Mouse (Mus musculus) stomach, postnatal 0 days (tissue): ENCODE results near the gene Kcnc3. TPM values are rescaled to one million over a fixed set of nuclear protein-coding genes. Genes with fewer than 3 reads are reported as not detected.

Source experiments
- ATAC-seq: fragments of 200-750 bp; cut with Nextera tagmentation; 2 replicates; pipeline ENCODE4 v1.8.0; 2017; ENCODE audit not compliant: low FRiP score, low TSS enrichment
- DNase-seq: peaks from one replicate; pipeline ENCODE4 v3.0.0-alpha.2; 2016; ENCODE audit warnings: low spot score
- H3K27ac ChIP-seq: fragments of 300-500 bp; sonication (generic); replicated peaks from 2 replicates; pipeline ENCODE4 v1.5.1; 2014; ENCODE audit warnings: mild to moderate bottlenecking, control low read depth
- H3K27me3 ChIP-seq: fragments of 300-500 bp; sonication (generic); 2 replicates; pipeline ENCODE4 v1.6.1; 2014; ENCODE audit warnings: low read length; ENCODE audit not compliant: control insufficient read depth, insufficient read depth
- H3K36me3 ChIP-seq: fragments of 300-500 bp; sonication (generic); 2 replicates; pipeline ENCODE4 v1.6.1; 2014; ENCODE audit warnings: low read length, mixed read lengths; ENCODE audit not compliant: control insufficient read depth, insufficient read depth
- H3K4me1 ChIP-seq: fragments of 300-500 bp; sonication (generic); replicated peaks from 2 replicates; pipeline ENCODE4 v1.6.1; 2014; ENCODE audit warnings: antibody characterized with exemption; ENCODE audit not compliant: control insufficient read depth, insufficient read depth
- H3K4me2 ChIP-seq: fragments of 300-500 bp; sonication (generic); replicated peaks from 2 replicates; pipeline ENCODE4 v1.6.1; 2014; ENCODE audit warnings: low read depth, mild to moderate bottlenecking, control low read depth, moderate library complexity
- H3K4me3 ChIP-seq: fragments of 300-500 bp; sonication (generic); 2 replicates; pipeline ENCODE4 v1.5.1; 2014; ENCODE audit warnings: low read depth, low read length, control low read depth
- H3K9ac ChIP-seq: fragments of 300-500 bp; sonication (generic); 2 replicates; pipeline ENCODE4 v1.6.1; 2014; ENCODE audit warnings: mild to moderate bottlenecking, low read length, control low read depth, mixed read lengths
- H3K9me3 ChIP-seq: fragments of 300-500 bp; sonication (generic); 2 replicates; pipeline ENCODE4 v1.6.1; 2016; ENCODE audit warnings: low read length; ENCODE audit not compliant: control insufficient read depth
- CTCF ChIP-seq: IDR thresholded peaks from 2 replicates; pipeline ENCODE4 v1.5.1; 2016; ENCODE audit warnings: antibody characterized with exemption, low read depth, mild to moderate bottlenecking, moderate library complexity
- EP300 ChIP-seq: optimal IDR thresholded peaks from 2 replicates; pipeline ENCODE3; 2016; ENCODE audit warnings: antibody characterized with exemption
- WGBS: fragments of 180-500 bp; shearing (Covaris S2); extraction: QIAGEN DNeasy Blood & Tissue Kit; methylation state at CpG from one replicate; pipeline ENCODE4 v1.1.7; 2014; 5-methylcytosine and 5-hydroxymethylcytosine counted together
- polyA plus RNA-seq: library from polyadenylated mRNA; unstranded; fragments of >200 nt; fragmentation: Nextera tagmentation; extraction: Ambion mirVana; gene quantifications from 2 replicates; pipeline ENCODE4 v1.2.1, GENCODE M21; 2015

Gene Kcnc3
- polyA plus RNA-seq, 1 experiment from 2014 or later, result 0.10 TPM

- H3K4me2 ChIP-seq, result peak overlapping the region; percentile 21; the same call in 1 of the 2 replicates
- DNase-seq (peak; percentile 29), ATAC-seq (no peak)
- no peaks in the 10 kb centered on the region for H3K9me3 ChIP-seq
- no peak overlapping the region for H3K9ac ChIP-seq
- H3K4me1 ChIP-seq, result no peaks in the 10 kb centered on the region
- no peak overlapping the region for H3K27ac ChIP-seq
- 23% methylated on average over 24 of the region's 25 CpGs for WGBS
- no peaks in the 10 kb centered on the region for H3K27me3 ChIP-seq
- H3K36me3 ChIP-seq, result no peaks in the 10 kb centered on the region
- no peak for TF ChIP-seq EP300
- no peak for TF ChIP-seq CTCF
- no peak overlapping the region for H3K4me3 ChIP-seq
Measured at GRCm38 (mm10) chr7:44640843-44641605, 50.6 kb downstream of the Kcnc3 start.

GRCm38 (mm10) chr7:44641887-44642286 lies 51.4 kb downstream of the Kcnc3 start:
- no peaks in the 10 kb centered on the region for H3K4me1 ChIP-seq
- no peaks in the 10 kb centered on the region for H3K36me3 ChIP-seq
- H3K27me3 ChIP-seq, result no peaks in the 10 kb centered on the region
- H3K4me2 ChIP-seq, result no peak overlapping the region
- H3K9ac ChIP-seq, result no peak overlapping the region
- 30% methylated on average over 8 of the region's 8 CpGs for WGBS
- peak; percentile 62 for DNase-seq
- H3K4me3 ChIP-seq, result no peak overlapping the region
- ATAC-seq, result no peak
- TF ChIP-seq EP300 (no peak), CTCF (peak; percentile 69)
- no peak overlapping the region for H3K27ac ChIP-seq
- no peaks in the 10 kb centered on the region for H3K9me3 ChIP-seq

- no peak overlapping the region for H3K9ac ChIP-seq
- H3K4me3 ChIP-seq, result no peak overlapping the region
- no peaks in the 10 kb centered on the region for H3K27me3 ChIP-seq
- H3K27ac ChIP-seq, result no peak overlapping the region
- no peaks in the 10 kb centered on the region for H3K9me3 ChIP-seq
- ATAC-seq, result no peak
- 75% methylated on average over 5 of the region's 5 CpGs for WGBS
- no peak for DNase-seq
- no peaks in the 10 kb centered on the region for H3K36me3 ChIP-seq
- TF ChIP-seq CTCF (no peak), EP300 (no peak)
- no peaks in the 10 kb centered on the region for H3K4me1 ChIP-seq
- H3K4me2 ChIP-seq, result no peak overlapping the region
Measured at GRCm38 (mm10) chr7:44645256-44645655, 54.8 kb downstream of the Kcnc3 start.

- Histone ChIP-seq H3K9me3 (no peaks in the 10 kb centered on the region), H3K27ac (no peak overlapping the region), H3K4me3 (no peak overlapping the region), H3K36me3 (no peaks in the 10 kb centered on the region), H3K9ac (no peak overlapping the region), H3K4me2 (no peak overlapping the region), H3K27me3 (no peaks in the 10 kb centered on the region), H3K4me1 (no peaks in the 10 kb centered on the region)
- TF ChIP-seq CTCF (no peak), EP300 (no peak)
- peak; percentile 49 for DNase-seq
- no peak for ATAC-seq
- WGBS, result 31% methylated on average over 15 of the region's 15 CpGs
Measured at GRCm38 (mm10) chr7:44645951-44646350, 55.5 kb downstream of the Kcnc3 start.

GRCm38 (mm10) chr7:44647042-44647724 lies 56.7 kb downstream of the Kcnc3 start:
- Histone ChIP-seq H3K36me3 (no peaks in the 10 kb centered on the region), H3K4me2 (no peak overlapping the region), H3K9ac (no peak overlapping the region), H3K27ac (no peak overlapping the region), H3K4me1 (no peaks in the 10 kb centered on the region), H3K27me3 (no peaks in the 10 kb centered on the region), H3K4me3 (no peak overlapping the region), H3K9me3 (no peaks in the 10 kb centered on the region)
- WGBS, result 50% methylated on average over 7 of the region's 7 CpGs
- ATAC-seq (no peak; the same call in 1 of the 2 replicates), DNase-seq (peak; percentile 78)
- TF ChIP-seq EP300, result no peak
- peak; percentile 79 for TF ChIP-seq CTCF

- peak; percentile 60 for ATAC-seq
- peak; percentile 40 for DNase-seq
- no peak overlapping the region for H3K9ac ChIP-seq
- no peaks in the 10 kb centered on the region for H3K27me3 ChIP-seq
- no peaks in the 10 kb centered on the region for H3K4me1 ChIP-seq
- no peak for TF ChIP-seq CTCF
- TF ChIP-seq EP300, result no peak
- 16% methylated on average over 10 of the region's 10 CpGs for WGBS
- H3K4me3 ChIP-seq, result no peak overlapping the region
- no peaks in the 10 kb centered on the region for H3K9me3 ChIP-seq
- H3K4me2 ChIP-seq, result no peak overlapping the region
- no peak overlapping the region for H3K27ac ChIP-seq
- H3K36me3 ChIP-seq, result no peaks in the 10 kb centered on the region
Measured at GRCm38 (mm10) chr7:44647729-44648128, 57.3 kb downstream of the Kcnc3 start.
